Mouse (Mus musculus) ovary, postnatal 14 days (tissue): Measurements from ENCODE around the gene Hs6st1.

Experiments used
- DNase-seq: peaks from one replicate; pipeline ENCODE4 v3.0.0; 2022; ENCODE audit warnings: low spot score

Hs6st1 gene

GRCm38 (mm10) chr1:36083554-36083953 lies 15.4 kb downstream of the Hs6st1 start:
- DNase-seq = no peak

GRCm38 (mm10) chr1:36085069-36085468 lies 16.9 kb downstream of the Hs6st1 start:
- DNase-seq = no peak

GRCm38 (mm10) chr1:36088367-36088766 lies 20.2 kb downstream of the Hs6st1 start:
- DNase-seq = no peak

- DNase-seq = no peak
These were observed 21.3 kb downstream of the Hs6st1 start for GRCm38 (mm10) chr1:36089481-36089880.

GRCm38 (mm10) chr1:36090011-36090721 lies 22.0 kb downstream of the Hs6st1 start:
- no peak for DNase-seq

GRCm38 (mm10) chr1:36090722-36091110 lies 22.5 kb downstream of the Hs6st1 start:
- DNase-seq = no peak

GRCm38 (mm10) chr1:36091246-36091645 lies 23.0 kb downstream of the Hs6st1 start:
- DNase-seq = no peak

- DNase-seq = no peak
These were observed 25.5 kb downstream of the Hs6st1 start for GRCm38 (mm10) chr1:36093741-36094140.

- peak; percentile 72 for DNase-seq
These were observed 27.4 kb downstream of the Hs6st1 start for GRCm38 (mm10) chr1:36095423-36096272.

GRCm38 (mm10) chr1:36098432-36098831 lies 30.2 kb downstream of the Hs6st1 start:
- DNase-seq = no peak

GRCm38 (mm10) chr1:36100371-36100770 lies 32.2 kb downstream of the Hs6st1 start:
- DNase-seq = no peak

- no peak for DNase-seq
These were observed 37.9 kb downstream of the Hs6st1 start for GRCm38 (mm10) chr1:36105917-36106706.

GRCm38 (mm10) chr1:36109987-36110386 lies 41.8 kb downstream of the Hs6st1 start:
- no peak for DNase-seq

GRCm38 (mm10) chr1:36112665-36113064 lies 44.5 kb downstream of the Hs6st1 start:
- no peak for DNase-seq

GRCm38 (mm10) chr1:36113670-36114069 lies 45.5 kb downstream of the Hs6st1 start:
- DNase-seq = no peak

GRCm38 (mm10) chr1:36114844-36115243 lies 46.6 kb downstream of the Hs6st1 start:
- DNase-seq = no peak

- no peak for DNase-seq
These were observed 48.3 kb downstream of the Hs6st1 start for GRCm38 (mm10) chr1:36116488-36116887.

GRCm38 (mm10) chr1:36118061-36118685 lies 50.0 kb downstream of the Hs6st1 start:
- no peak for DNase-seq

- no peak for DNase-seq
These were observed 50.8 kb downstream of the Hs6st1 start for GRCm38 (mm10) chr1:36118958-36119357.

GRCm38 (mm10) chr1:36119426-36119825 lies 51.2 kb downstream of the Hs6st1 start:
- no peak for DNase-seq

GRCm38 (mm10) chr1:36121172-36121571 lies 53.0 kb downstream of the Hs6st1 start:
- no peak for DNase-seq

GRCm38 (mm10) chr1:36125076-36125475 lies 56.9 kb downstream of the Hs6st1 start:
- no peak for DNase-seq
